Mouse (Mus musculus): ENCODE results near the gene Gm45618. TPM values are rescaled to one million over a fixed set of nuclear protein-coding genes. Genes with fewer than 3 reads are reported as not detected.
"Not testable (repeated sequence)": the region's sequence is repeated elsewhere in the genome, so short reads cannot be mapped to it uniquely, and the experiment has no call there.

Gm45618 gene
- polyA plus RNA-seq, 1 experiment from 2014 or later = not detected

DNA sequence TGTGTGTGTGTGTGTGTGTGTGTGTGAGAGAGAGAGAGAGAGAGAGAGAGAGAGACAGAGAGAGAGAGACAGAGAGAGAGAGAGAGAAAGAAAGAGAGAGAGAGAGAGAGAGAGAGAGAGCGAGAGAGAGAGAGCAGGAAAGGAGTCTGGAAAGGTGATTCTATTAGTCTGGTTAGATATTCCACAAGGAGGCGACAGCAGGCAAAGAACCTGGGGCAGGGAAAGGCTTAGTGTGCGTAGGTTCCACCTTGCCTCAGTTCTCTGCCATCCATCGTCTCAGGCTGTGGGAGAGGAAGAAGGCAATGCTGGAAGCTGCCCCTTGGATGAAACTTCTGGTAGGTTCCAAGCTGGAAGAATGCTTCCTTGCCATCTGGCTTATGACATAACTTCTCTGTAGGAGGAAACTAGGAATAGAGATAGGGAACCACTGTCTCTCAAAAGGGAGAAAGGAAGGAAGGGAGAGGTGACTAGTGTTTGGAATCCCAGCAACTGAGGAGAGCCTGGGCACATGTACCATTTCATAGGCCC, 24.9 kb upstream of the Gm45618 start:
- ATAC-seq (replicated peaks; ENCODE audit: extremely low read depth, insufficient read depth, low FRiP score) = no peak
- H3K27me3 ChIP-seq (ENCODE audit: control insufficient read depth, insufficient read depth, low read length) = peaks cover 4% of the 10 kb centered on the region
- 0 out of 2 replicates have a peak, but pooled peaks cover 4% of the 10 kb centered on the region for H3K9me3 ChIP-seq (replicated peaks; ENCODE audit: control insufficient read depth, low read length)
- 39% methylated on average over 4 of the region's 4 CpGs for WGBS
- H3K4me3 ChIP-seq (ENCODE audit: low read length) = no peak overlapping the region
- no peak overlapping the region for H3K9ac ChIP-seq (ENCODE audit: low read length)
- H3K27ac ChIP-seq (ENCODE audit: low read length) = no peak overlapping the region
- no peaks in the 10 kb centered on the region for H3K36me3 ChIP-seq (ENCODE audit: control insufficient read depth, insufficient read depth)
- peaks cover 3% of the 10 kb centered on the region; the same call in 1 of the 2 replicates for H3K4me1 ChIP-seq (ENCODE audit: control insufficient read depth, insufficient read depth, low read length)
- no peak overlapping the region for H3K4me2 ChIP-seq (ENCODE audit: low read depth, low read length)

DNA sequence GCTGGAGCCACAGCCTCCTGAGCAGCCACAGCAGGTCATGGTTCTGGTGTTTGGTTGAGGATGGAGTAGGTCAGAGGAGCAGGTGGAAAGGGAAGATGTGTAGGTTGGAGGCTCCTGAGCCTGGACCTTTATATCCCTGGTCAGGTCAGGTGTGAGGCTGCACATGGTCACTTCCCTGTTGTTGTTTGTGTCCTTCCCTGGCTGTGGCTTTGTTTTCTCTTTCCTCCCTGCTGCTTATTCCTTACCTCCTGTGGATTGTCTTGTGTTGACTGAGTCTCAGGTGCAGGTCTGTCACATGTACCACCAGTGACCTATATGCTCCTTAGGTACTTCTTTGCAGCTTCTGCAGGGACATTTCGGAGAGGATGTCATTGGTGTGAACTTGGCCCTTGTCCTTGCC, 24.0 kb upstream of the Gm45618 start, which contains the start of gene Gm45337:
Gm45337 (minus strand) TSS at position 101 of the 400 bp plus-strand sequence.
- Histone ChIP-seq H3K9me3 (replicated peaks; ENCODE audit: control insufficient read depth, low read length) (0 out of 2 replicates have a peak, but pooled peaks cover 4% of the 10 kb centered on the region), H3K9ac (ENCODE audit: low read length) (no peak within 1 kb of the TSS), H3K36me3 (ENCODE audit: control insufficient read depth, insufficient read depth) (no peaks in the 10 kb centered on the region), H3K4me2 (ENCODE audit: low read depth, low read length) (no peak within 1 kb of the TSS), H3K4me1 (ENCODE audit: control insufficient read depth, insufficient read depth, low read length) (peaks cover 3% of the 10 kb centered on the region; the same call in 1 of the 2 replicates), H3K4me3 (ENCODE audit: low read length) (no peak within 1 kb of the TSS), H3K27me3 (ENCODE audit: control insufficient read depth, insufficient read depth, low read length) (peaks cover 4% of the 10 kb centered on the region), H3K27ac (ENCODE audit: low read length) (no peak within 1 kb of the TSS)
- ATAC-seq (replicated peaks; ENCODE audit: extremely low read depth, insufficient read depth, low FRiP score) = no peak
- WGBS = 61% methylated on average over 1 of the region's 1 CpGs

DNA sequence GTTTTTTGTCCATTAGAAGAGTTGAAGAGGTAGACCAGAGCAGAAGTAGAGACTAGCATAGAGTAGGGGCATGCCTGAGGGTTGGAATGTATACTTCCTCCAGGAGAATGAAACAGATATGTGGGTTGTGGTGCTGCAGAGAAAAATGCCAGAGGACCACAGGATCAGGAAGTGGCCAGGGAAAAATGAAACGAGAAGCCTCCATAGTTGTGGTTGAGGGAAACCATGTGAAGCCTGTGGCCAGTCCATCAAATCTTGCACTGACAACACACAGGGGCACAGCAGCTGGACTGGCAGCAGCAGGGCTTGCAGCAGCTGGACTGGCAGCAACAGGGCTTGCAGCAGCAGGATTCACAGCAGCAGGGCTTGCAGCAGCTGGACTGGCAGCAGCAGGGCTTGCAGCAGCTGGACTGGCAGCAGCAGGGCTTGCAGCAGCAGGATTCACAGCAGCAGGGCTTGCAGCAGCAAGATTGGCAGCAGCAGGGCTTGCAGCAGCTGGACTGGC, 23.0 kb upstream of the Gm45618 start:
- H3K27ac ChIP-seq (ENCODE audit: low read length); H3K27me3 ChIP-seq (ENCODE audit: control insufficient read depth, insufficient read depth, low read length); H3K9me3 ChIP-seq (replicated peaks; ENCODE audit: control insufficient read depth, low read length); H3K4me2 ChIP-seq (ENCODE audit: low read depth, low read length); ATAC-seq (replicated peaks; ENCODE audit: extremely low read depth, insufficient read depth, low FRiP score); H3K9ac ChIP-seq (ENCODE audit: low read length); H3K36me3 ChIP-seq (ENCODE audit: control insufficient read depth, insufficient read depth); H3K4me3 ChIP-seq (ENCODE audit: low read length); H3K4me1 ChIP-seq (ENCODE audit: control insufficient read depth, insufficient read depth, low read length): not testable (repeated sequence)
- WGBS = 19% methylated on average over 1 of the region's 1 CpGs

DNA sequence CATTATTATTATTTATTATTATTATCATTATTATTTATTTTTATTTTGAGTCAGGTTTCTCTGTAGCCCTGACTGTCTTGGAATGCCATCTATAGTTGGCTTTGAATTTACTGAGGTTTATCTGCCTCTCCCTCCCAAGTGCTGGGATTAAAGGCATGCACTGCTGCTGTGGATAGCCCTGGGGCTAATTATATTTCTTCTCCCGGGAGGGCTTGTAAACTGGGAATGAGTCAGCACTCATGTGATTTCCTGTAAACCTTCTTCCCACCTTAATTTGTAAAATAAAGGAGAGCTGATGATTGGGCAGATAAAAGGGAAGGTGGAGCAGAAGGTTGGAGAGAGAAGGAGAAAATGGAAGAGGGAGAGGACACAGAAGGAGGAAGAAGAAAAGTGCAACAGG, 20.2 kb upstream of the Gm45618 start:
- Histone ChIP-seq H3K36me3 (ENCODE audit: control insufficient read depth, insufficient read depth) (no peaks in the 10 kb centered on the region), H3K4me1 (ENCODE audit: control insufficient read depth, insufficient read depth, low read length) (peaks cover 3% of the 10 kb centered on the region; the same call in 1 of the 2 replicates), H3K9ac (ENCODE audit: low read length) (no peak overlapping the region), H3K4me3 (ENCODE audit: low read length) (no peak overlapping the region), H3K9me3 (replicated peaks; ENCODE audit: control insufficient read depth, low read length) (no peaks in the 10 kb centered on the region), H3K27me3 (ENCODE audit: control insufficient read depth, insufficient read depth, low read length) (peaks cover 4% of the 10 kb centered on the region), H3K27ac (ENCODE audit: low read length) (no peak overlapping the region), H3K4me2 (ENCODE audit: low read depth, low read length) (no peak overlapping the region)
- ATAC-seq (replicated peaks; ENCODE audit: extremely low read depth, insufficient read depth, low FRiP score) = no peak
- WGBS = 7% methylated on average over 1 of the region's 1 CpGs

DNA sequence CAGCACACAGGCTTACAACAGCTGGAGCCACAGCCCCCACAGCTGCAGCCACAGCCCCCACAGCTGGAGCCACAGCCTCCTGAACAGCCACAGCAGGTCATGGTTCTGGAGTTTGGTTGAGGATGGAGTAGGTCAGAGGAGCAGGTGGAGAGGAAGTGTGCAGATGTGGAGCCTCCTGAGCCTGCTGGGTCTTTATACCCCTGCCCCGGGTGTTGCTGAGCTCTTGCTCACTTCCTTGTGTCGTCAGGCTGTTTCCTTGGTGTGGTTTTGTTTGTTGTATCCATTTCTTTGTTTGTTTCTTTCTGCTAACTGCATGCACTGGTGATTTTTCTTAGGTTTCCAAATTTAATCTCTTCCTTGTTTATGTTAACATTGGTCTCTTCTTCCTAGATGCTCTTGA, 15.4 kb upstream of the Gm45618 start, which contains the start of gene Gm39115:
Gm39115 (minus strand) TSS at position 101 of the 400 bp plus-strand sequence.
- H3K9ac ChIP-seq (ENCODE audit: low read length); H3K9me3 ChIP-seq (replicated peaks; ENCODE audit: control insufficient read depth, low read length); H3K36me3 ChIP-seq (ENCODE audit: control insufficient read depth, insufficient read depth); H3K27me3 ChIP-seq (ENCODE audit: control insufficient read depth, insufficient read depth, low read length); ATAC-seq (replicated peaks; ENCODE audit: extremely low read depth, insufficient read depth, low FRiP score); H3K4me1 ChIP-seq (ENCODE audit: control insufficient read depth, insufficient read depth, low read length); H3K27ac ChIP-seq (ENCODE audit: low read length); H3K4me2 ChIP-seq (ENCODE audit: low read depth, low read length); H3K4me3 ChIP-seq (ENCODE audit: low read length): not testable (repeated sequence)
- 33% methylated on average over 2 of the region's 2 CpGs for WGBS

DNA sequence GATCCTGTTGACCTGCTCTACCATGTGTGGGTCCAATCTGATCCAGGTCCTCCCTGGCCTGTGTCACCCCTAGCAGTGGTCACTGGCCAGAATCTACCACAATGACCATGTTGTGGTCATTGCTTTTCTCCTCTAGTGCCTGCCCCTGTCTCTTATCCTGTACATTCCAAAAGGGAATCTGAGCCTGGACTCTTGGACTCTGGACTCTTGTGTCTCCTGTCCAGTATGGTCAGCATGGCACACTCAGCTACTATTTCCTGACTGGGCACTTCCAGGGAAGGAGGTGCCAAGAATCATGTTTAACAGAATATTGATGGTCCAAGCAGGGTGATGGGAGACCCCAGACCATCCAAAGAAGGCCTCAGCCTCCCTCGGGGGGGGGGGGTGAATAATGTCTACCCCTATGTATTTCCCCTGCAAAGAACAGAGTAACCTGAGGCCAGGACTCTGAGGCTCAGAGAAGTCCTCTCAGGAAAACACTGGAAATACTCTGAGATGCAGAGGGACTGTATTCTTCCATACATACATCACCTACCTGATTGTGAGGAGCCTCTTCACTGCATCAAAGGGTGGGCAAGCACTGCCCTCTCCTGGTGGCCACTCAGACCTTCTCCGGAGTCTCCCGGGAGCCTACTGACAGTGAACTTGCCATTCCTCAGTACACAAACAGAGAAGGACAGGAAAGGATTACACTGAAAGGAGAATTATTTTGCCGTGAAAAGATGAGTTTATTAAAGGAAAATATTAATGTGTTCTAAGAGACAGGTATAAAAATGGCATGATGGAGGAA, 13.9 kb upstream of the Gm45618 start:
- WGBS = 49% methylated on average over 4 of the region's 4 CpGs
- H3K4me3 ChIP-seq (ENCODE audit: low read length) = no peak overlapping the region
- no peaks in the 10 kb centered on the region for H3K36me3 ChIP-seq (ENCODE audit: control insufficient read depth, insufficient read depth)
- H3K4me1 ChIP-seq (ENCODE audit: control insufficient read depth, insufficient read depth, low read length) = no peaks in the 10 kb centered on the region
- no peak overlapping the region for H3K27ac ChIP-seq (ENCODE audit: low read length)
- H3K4me2 ChIP-seq (ENCODE audit: low read depth, low read length) = no peak overlapping the region
- H3K9ac ChIP-seq (ENCODE audit: low read length) = no peak overlapping the region
- ATAC-seq (replicated peaks; ENCODE audit: extremely low read depth, insufficient read depth, low FRiP score) = no peak
- H3K27me3 ChIP-seq (ENCODE audit: control insufficient read depth, insufficient read depth, low read length) = peaks cover 2% of the 10 kb centered on the region; the same call in 1 of the 2 replicates
- no peaks in the 10 kb centered on the region for H3K9me3 ChIP-seq (replicated peaks; ENCODE audit: control insufficient read depth, low read length)

DNA sequence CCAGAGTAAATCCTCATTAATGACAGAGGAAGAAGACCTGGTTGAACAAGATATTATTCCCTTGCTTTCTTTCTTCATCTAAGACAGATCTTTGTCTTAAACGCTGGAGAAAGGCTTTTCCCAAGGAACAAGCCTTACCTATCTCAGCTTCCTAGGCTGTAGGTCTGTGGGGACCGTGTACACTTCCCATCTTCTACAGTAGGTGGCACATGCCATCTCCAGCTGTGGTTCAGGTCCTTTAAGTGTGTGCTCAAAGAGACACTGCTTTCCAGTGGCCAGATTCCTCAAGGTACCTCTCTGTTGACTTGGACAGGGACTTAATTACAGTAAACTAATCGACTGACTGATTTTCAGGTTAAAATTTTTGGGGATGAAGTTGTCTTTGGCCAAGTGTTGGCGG, 8.3 kb upstream of the Gm45618 start:
- Histone ChIP-seq H3K27me3 (ENCODE audit: control insufficient read depth, insufficient read depth, low read length) (no peaks in the 10 kb centered on the region; the same call in 1 of the 2 replicates), H3K27ac (ENCODE audit: low read length) (no peak overlapping the region), H3K4me1 (ENCODE audit: control insufficient read depth, insufficient read depth, low read length) (no peaks in the 10 kb centered on the region), H3K4me3 (ENCODE audit: low read length) (no peak overlapping the region), H3K36me3 (ENCODE audit: control insufficient read depth, insufficient read depth) (no peaks in the 10 kb centered on the region), H3K4me2 (ENCODE audit: low read depth, low read length) (no peak overlapping the region), H3K9me3 (replicated peaks; ENCODE audit: control insufficient read depth, low read length) (no peaks in the 10 kb centered on the region), H3K9ac (ENCODE audit: low read length) (no peak overlapping the region)
- WGBS = 57% methylated on average over 4 of the region's 4 CpGs
- ATAC-seq (replicated peaks; ENCODE audit: extremely low read depth, insufficient read depth, low FRiP score) = no peak

DNA sequence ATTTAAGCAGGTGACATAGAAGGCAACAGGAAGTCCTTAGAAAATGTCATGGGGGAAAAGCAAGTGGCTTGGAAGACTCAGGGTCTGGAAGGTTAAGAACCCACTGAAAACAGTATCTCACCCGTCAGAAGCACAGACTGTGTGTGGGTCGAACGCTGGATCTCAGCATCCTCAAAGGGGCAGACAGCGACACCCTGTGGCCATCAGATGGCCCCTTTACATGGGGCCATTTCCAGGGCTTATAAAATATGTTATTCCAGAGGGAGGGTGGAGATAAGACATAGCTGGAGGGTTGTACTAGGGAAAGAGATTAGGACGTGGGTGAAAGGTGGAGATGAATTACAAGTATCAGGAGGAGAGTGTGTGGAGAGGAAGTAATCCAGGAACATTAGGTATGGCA, 897 bp downstream of the Gm45618 start:
- H3K27me3 ChIP-seq (ENCODE audit: control insufficient read depth, insufficient read depth, low read length) = no peaks in the 10 kb centered on the region
- no peaks in the 10 kb centered on the region for H3K4me1 ChIP-seq (ENCODE audit: control insufficient read depth, insufficient read depth, low read length)
- no peak overlapping the region for H3K27ac ChIP-seq (ENCODE audit: low read length)
- no peaks in the 10 kb centered on the region for H3K36me3 ChIP-seq (ENCODE audit: control insufficient read depth, insufficient read depth)
- ATAC-seq (replicated peaks; ENCODE audit: extremely low read depth, insufficient read depth, low FRiP score) = no peak
- WGBS = 14% methylated on average over 5 of the region's 5 CpGs
- H3K4me3 ChIP-seq (ENCODE audit: low read length) = no peak overlapping the region
- H3K4me2 ChIP-seq (ENCODE audit: low read depth, low read length) = no peak overlapping the region
- no peak overlapping the region for H3K9ac ChIP-seq (ENCODE audit: low read length)
- no peaks in the 10 kb centered on the region for H3K9me3 ChIP-seq (replicated peaks; ENCODE audit: control insufficient read depth, low read length)

DNA sequence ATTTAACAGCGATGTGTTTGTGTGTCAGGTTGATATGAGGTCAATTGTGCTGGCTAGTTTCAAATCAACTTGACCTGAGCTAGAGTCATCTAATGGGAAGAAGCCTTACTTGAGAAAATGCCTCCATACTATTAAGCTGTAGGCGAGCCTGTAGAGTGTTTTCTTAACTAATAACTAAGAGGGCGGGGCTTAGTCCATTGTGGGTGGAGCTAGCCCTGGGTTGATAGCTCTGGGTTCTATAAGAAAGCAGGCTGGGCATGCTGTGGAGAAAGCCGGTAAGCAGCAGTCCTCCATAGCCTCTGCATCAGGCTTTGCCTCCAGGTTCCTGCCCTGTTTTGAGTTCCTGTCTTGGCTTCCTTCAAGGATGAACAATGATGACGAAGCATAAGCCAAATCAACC, 15.8 kb downstream of the Gm45618 start:
- Histone ChIP-seq H3K4me2 (ENCODE audit: low read depth, low read length) (no peak overlapping the region), H3K9me3 (replicated peaks; ENCODE audit: control insufficient read depth, low read length) (no peaks in the 10 kb centered on the region), H3K9ac (ENCODE audit: low read length) (no peak overlapping the region), H3K27me3 (ENCODE audit: control insufficient read depth, insufficient read depth, low read length) (no peaks in the 10 kb centered on the region), H3K4me3 (ENCODE audit: low read length) (no peak overlapping the region), H3K27ac (ENCODE audit: low read length) (no peak overlapping the region), H3K36me3 (ENCODE audit: control insufficient read depth, insufficient read depth) (no peaks in the 10 kb centered on the region), H3K4me1 (ENCODE audit: control insufficient read depth, insufficient read depth, low read length) (no peaks in the 10 kb centered on the region)
- no peak for ATAC-seq (replicated peaks; ENCODE audit: extremely low read depth, insufficient read depth, low FRiP score)
- WGBS = 40% methylated on average over 5 of the region's 5 CpGs
